Mouse (Mus musculus): ENCODE results near the gene Cntnap2.
"Not testable (repeated sequence)": the region's sequence is repeated elsewhere in the genome, so short reads cannot be mapped to it uniquely, and the experiment has no call there.

The Cntnap2 gene

DNA sequence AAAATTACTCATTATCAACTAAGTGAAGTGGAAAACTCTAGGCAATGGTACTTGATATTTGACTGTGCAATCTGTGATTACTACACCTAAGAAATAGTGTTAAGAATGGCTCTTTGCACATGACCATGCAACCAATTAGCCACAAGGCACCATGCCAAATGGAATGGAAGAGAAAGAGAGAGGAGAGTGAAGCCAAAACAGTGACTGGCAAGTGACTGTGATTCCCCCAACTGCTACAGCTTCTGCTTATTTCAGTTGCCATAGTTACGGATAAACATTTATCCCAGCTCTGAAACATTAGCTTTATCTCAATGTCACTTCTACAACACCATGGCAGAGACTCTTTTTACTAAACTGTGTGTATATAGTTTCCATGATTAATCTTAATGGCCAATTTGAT is 1303.0 kb downstream of the Cntnap2 start:
- DNase-seq, result no peak

DNA sequence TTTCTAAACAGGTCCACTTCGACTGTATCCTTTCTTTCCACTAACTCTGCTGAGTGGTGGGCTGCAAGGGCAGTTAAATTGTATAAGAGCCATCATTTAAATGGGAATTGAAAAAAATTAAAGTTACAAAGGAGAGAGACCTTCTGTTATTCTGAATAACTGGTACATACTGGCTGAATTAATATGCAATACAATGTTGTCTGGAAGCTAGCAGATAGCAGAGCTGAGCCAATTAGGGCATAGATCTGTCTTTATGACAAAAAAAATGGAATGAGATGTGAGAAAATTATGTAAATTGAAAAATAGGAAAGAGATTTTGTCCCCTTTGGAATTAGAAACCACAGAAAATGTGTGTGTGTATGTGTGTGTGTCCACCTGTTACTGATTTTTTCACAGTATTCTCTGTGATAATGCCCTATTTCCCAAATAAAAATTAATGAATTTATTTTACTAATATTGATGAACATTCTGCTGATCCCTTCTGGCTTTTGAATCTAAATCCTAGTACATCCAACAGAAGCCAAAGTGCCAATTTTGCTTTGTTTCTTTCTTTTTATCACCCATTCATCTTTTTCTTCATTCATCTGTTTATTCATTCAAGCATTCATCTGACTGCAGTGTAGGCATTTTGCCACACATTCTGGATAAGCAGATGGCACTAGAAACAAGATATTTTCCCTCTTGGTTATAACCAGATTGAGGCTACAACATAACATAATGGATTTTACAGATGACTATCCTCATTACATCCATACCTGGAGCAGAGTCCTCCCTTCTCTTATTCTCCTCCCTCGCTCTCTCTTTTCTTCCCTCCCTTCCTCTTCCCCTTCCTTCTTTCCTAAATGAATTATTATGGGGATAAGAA is 1339.8 kb downstream of the Cntnap2 start:
- DNase-seq, result no peak

DNA sequence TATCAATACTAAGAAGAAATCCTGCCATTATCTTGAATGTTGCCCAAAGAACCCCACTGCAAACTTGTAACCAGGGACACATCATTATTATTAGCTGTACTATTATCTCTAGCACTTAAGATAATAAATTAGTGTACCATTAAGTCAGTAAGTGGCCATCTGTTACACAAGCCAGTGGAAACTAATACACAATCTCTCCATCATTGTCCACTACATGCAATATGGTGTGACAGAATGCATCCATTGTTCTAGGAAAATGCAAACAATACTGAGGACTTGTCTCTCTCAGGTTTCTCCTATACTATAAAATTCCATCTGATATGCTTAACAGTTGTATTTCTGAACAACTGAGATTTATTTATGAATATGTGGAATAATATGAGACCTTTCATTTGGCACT is 1355.0 kb downstream of the Cntnap2 start:
- no peak for DNase-seq

DNA sequence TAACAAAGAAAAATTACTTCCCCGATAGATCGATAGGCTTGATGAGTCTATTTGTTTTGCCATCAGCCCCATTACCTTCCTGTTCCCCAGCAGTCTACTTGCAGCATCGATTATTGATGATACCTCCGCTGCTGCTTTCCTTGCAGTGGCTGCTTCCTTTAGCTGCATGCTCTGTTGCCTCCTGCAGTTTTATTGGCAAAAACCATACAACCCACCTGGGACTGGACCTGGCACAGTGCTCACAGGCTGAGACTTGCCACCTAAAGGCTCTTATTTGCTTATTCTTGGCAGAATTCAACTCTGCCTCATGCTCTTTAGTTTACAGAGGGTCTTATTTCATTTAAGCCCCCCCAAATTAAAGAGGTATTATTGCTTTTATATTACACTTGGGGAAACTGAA is 1355.4 kb downstream of the Cntnap2 start:
- no peak for DNase-seq

DNA sequence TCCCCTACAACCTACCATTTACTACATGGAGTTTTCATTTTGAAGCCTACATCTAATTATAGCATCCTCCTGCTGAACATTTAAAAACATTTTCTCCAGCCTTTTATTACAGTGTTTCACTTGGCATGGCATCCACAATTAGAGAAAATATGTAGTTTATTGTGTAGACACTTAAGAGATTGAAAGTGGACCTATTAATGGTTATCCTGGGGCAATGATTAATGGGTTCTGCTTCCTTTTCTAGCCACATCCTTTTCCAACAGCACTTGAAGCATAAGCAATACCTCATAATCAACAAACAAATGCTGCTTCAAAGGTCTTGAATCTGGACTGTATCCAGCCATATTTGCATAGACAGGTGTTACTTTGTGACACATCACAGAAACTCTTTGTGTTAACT is 1360.7 kb downstream of the Cntnap2 start:
- DNase-seq, result no peak

DNA sequence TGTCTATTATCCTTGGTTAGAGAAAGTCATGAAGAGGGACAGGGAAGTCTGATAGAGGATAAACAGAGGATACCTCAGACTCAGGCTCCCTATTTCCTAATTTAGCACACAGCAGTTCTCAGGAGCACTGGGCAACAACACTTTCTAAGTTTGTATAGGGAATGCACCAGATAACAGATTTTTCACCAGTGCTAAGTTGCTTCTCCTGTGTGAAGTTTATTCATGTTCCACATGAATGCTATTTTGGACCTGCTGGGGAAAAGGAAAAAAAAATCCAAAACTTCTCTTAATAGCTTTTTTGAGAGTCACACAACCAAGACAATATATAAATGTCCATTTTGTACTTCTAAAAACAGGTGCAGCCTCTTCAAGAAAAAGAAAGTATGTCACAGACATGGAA is 1361.2 kb downstream of the Cntnap2 start:
- no peak for DNase-seq

DNA sequence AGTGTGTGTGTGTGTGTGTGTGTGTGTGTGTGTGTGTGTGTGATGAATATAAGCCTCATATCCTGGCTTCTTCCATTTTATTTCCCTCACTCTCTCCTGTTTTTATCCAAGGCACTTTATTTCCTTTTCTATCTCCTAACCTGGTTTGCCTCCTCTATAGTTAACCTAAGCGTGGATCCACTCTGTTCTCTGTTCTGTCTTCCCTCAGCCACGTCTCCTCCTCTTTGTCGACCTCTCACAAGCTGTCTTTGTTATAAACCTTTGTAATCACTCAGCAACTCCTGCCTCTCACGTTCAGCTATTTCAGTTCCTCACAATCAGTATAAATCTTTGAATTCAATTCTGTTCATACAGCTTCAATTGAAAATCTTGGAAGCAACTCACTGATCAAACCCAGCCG is 1369.1 kb downstream of the Cntnap2 start:
- no peak for DNase-seq

DNA sequence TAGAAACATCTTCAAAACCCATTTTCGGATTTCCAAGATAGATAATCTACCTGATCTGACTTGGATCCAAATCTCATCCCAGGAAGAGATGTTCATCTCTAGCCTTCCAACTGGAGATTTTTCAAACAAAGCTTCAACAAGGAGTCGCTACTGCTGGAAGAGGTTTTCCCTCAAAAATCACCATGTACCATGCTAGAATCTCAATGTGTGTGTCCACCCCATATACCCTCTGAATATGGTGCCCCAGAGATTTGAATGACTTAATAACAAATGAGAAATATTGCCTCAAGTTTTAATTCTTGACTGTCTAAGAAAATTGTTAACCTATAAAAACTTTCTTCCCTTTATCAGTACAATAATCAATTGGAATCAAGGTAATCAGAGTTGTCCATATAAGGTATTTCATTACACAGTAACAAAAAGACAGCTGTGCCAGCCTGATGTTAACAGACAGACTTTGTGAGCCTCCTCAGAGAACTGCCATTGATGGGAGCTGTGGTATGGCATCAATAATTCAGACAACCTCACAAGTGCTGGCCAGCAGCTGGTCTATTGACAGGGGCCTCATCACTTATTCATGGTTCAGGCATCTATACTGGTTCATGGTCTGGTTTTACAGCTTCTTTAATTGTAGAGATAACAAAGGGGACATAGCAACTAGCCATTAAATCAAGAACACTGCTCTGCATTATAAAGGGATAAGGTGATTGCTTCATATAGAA is 1391.9 kb downstream of the Cntnap2 start:
- no peak for DNase-seq

DNA sequence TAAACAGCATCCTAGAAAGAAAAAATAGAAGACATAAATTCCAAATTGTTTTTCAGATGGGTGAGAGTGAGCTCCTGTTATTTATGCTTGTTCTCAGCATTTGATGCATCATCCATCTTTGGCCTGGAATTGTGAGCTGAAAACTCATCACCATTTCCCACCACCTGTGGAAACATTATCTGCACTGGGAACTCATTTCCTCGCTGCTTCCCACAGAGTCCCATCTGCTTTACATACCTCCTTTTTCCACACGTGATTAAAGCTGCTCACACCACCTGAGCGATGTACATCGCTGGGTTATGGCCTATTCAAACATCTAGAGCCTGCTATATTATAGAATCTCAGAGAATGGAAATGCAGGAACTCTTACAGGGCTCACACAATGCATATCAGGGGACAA is 1413.5 kb downstream of the Cntnap2 start:
- DNase-seq, result no peak

DNA sequence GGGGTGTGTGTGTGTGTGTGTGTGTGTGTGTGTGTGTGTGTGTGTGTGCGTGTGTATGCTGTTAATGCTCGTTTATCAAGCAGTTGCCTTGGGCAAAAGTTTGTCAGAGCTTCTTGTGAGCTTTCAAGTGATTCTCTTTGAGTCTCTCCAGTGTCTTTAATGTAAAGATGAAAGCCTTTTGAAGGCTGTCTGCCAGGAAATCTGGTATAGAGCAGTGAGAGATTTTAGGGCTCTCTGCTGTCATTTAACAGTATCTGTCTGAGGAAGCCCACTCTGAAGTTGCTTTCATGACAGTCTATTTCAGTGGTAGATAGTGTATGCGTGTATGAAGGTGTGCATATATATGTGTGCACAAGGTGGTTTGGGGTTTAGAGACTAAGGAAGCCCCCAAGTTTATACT is 1425.2 kb downstream of the Cntnap2 start:
- no peak for DNase-seq

DNA sequence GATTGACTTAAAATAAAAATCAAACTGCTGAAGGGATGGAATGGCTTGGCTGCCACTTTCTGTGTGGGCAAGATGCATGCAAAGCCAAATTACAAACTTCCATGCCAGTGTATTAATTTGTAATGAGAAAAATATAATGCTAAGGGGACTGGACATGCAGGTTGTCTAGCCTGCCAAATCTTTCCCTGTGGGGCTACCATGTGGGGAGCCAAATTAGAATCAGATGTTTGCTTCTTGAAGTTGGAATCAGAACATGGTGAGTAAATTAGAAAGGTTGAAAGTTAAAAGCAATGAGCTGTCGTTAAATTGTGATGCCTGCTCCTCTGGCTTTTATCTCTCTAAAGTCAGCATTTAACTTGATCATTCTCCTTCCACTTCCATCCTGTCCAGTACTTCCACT is 1443.6 kb downstream of the Cntnap2 start:
- no peak for DNase-seq

DNA sequence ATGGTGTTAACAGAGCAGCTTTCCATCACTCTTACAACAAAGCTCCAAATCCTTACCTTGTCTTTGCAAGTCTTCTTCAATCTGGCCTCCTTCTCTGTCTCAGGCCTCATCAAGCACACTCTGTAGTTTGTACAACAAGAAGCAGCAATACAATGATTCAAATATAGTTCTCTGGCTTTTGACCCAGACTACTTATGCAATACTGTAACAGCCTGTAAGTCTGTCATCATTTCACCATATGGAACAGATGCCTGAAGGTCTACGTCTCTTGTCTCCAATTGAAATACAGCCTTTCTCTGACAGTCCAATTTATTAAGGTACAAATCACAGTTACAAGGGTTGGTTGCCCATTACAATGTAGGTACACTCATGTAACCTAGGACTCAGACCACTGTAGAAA is 1453.7 kb downstream of the Cntnap2 start:
- DNase-seq, result no peak

DNA sequence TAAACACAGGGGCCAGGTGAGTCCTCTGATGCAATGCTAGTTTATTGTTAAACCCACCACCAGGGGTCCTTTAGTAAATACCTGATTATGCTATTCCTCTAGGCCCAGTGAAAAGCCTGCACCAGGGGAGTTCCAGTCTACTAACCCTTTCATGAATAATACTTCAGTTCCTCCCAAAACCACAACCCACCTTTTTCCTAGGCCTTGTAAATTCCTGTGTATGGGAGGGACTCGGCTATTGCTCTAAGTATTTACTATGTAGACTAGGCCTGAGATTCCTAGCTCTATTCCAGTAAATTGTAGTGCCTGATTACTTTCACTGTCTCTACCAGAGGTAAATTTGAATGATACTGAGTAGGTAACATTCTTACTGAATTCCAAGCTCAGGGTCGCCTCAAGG is 1478.4 kb downstream of the Cntnap2 start:
- not testable (repeated sequence) for DNase-seq

DNA sequence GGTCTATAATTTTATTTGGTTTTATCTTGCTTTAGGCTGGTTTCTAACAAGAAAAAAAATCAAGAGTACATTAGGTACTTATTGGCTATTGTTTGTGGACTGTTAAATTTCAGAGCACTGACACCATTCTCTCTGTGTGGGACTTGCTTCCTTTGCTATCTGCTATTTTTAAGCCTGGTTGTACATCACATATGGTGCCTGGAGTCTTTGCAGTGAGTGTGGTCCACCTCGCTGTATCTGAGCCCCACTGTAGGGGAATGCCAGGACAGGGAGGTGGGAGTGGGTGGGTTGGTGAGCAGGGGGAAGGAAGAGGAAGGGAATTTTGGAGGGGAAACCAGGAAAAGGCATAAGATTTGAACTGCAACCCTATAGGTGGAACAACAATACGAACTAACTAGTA is 1504.3 kb downstream of the Cntnap2 start:
- DNase-seq, result no peak

DNA sequence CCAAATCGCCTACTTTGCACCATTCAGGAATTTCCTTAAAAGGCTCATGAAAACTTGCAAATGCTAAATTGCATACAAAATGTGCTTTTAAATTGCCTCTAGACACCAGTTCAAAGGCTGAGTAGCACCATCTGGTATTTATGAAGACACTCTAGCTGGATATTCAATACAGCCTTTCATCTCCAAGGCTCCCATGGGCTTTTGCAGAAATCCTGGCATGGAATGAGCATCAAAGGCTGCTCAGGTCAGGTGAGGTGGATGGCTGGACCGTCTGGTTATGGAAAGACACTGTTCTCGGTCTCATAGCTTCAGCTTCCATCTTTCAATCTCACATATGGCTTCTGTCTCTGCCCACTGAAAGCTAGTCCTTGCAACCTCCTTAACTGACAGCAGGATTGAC is 1515.9 kb downstream of the Cntnap2 start:
- DNase-seq, result no peak

DNA sequence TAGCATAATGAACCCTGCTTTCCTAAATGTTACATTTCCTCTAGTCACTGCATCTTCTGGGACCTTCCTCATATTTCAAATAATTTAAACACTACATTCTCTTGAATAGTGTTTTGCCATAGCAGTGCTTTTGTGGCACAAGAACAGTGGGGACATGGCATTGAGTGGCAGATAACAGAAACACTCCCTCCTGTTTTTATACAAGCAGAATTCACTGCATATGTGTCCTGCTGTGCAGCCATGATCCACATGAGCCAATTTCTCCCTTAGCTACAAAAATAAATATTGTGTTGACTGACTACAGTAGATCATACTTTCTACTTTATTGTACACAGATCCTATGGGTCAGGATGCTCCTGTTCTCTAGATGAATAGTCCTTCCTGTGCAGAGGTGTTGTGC is 1553.2 kb downstream of the Cntnap2 start:
- DNase-seq, result no peak

DNA sequence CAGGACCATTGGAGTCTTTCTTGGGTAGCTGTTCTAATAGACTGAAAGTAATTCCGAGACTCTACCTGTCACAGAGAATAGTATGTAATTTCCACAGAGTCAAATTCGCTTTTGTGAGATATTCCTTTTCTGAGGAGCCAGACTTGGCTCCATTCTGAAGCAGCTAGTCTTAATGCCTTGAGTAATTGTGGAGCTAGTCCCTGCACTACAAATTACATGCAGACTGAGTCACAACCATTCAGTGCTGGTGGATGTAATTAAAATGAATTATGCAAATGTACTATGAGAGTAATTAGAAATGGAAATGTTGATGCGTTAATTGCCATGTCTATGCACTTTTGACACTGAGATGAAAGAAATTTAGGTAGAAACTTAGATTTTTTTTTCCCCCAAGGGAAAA is 1553.7 kb downstream of the Cntnap2 start:
- DNase-seq, result no peak

DNA sequence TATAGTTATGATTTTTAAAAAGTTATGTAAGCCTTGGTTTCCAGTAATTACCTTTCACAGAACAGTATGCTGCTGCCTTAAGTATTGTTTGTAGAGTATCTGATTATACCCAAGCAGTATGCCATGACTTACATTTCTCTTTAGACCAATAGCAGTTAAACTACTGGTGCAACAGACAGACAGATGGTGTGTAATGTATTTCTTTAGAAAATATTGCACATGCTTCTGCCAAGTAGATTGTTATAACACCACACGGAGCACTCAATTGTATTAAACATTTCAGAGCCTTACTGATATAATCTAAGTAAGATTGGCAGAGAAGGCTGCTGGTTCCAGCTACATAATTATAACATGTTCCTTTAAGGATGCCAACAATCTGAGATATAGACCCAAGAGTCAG is 1609.9 kb downstream of the Cntnap2 start:
- DNase-seq, result no peak

DNA sequence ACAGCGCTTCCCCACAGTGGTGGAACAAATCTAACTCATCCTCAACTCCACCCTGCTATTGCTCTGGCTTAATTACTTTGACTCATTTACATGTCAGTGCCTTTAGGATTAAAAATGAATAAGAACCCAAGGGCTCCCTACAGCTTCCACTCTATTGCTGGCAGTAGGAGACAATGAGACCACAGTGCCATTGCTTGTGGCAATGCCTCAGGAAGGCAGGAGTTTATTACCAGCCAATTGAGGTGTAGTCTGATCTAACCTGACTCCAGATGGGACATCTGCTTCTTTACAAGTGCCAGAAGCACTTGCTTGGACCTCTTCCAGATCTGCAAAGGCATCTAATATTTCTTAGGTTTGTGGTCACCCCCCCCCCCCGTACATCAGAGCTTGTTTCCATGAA is 1615.9 kb downstream of the Cntnap2 start:
- DNase-seq, result no peak

DNA sequence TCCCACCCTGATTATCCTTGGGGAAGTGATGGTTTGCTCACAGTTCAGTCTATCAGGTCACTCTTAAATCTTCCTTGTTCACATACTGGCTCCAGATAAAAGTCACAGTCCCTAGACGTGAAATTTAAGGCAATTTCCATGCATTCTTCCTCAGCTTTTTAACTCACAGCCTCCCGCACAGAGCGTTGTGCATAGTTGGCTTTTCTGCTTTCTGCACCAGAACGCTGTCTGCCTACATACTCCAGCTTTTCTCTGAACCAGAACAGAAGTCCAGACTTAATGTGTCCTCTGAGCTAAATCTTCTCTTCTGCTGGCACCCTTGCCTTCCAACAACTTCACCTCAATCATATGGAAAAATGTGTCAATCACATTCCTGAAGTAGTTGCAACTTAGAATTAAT is 1616.5 kb downstream of the Cntnap2 start:
- no peak for DNase-seq

DNA sequence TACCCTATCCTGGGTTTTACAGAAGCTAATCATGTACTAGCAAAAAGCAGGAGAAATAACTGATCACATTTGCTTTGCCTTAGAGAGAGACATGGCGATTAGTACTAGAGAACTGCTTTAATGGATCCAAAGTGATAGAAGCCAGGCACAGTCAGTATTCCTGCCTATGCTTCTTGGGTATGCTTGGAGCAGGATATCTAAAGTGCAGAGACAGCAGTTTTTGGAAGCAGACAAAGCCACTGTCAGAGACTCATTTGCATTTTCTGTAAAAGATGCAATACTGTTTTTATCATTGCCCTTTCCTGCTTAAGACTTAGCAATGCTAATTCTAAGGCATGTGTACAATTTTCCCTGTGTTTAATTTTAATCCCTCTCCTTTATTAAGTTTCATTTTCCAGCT is 1637.0 kb downstream of the Cntnap2 start:
- no peak for DNase-seq

DNA sequence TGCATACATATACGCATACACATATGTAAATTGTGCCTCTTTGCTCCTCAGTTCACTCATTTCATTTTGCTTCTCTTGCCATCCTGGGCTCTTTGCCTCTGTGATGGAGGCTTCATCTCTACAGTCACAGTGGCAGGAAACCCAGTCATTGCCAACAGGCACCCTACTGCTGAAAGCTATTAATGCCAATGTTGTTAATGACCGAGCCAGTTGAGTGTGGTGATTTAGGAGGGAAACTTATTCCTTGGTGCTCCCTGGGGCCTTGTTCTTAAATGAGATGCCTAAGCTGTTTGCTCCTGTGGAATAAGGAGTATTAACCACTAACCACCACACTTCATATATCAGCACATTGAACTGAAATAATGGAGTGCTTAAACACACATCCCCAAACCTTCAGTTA is 1640.2 kb downstream of the Cntnap2 start:
- no peak for DNase-seq

DNA sequence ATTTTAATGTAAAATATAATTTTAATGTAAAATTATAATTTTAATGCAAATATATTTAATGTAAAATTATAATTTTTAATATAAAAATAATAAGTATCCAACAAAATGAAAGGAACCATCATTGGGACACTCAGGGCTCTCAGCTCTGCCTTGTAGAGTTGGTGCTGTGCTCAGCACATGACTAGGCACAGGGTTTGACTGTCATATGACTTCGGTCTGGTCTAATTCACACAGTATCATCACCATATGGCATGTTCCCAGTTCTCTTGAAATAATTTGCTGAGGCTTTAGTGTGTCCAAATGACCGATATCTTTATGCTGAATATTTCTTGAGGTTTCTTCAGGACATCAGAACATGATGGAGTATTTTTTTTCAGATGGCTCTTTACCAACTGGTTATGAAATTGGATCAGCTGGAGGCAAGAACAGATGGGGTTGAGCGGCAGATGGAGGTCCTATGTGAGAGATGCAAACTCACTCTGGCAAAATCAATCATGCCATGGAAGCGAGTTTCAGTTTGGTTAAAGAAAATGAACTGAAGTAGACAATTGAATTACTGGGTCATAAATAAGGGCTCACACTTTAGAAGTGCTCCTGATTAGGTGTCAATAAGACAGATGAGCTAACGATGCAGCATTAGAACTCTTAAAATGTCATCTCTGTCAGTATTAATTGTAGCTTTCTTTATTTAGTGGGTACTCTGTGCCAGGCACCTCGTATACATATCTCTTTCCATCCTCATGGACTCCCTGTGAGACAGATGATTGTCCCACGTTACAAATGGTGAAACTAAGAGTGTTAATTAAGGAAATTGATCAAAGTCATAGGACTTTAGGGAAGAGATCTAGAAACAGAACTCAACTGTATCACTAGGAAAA is 1645.4 kb downstream of the Cntnap2 start:
- DNase-seq, result no peak

DNA sequence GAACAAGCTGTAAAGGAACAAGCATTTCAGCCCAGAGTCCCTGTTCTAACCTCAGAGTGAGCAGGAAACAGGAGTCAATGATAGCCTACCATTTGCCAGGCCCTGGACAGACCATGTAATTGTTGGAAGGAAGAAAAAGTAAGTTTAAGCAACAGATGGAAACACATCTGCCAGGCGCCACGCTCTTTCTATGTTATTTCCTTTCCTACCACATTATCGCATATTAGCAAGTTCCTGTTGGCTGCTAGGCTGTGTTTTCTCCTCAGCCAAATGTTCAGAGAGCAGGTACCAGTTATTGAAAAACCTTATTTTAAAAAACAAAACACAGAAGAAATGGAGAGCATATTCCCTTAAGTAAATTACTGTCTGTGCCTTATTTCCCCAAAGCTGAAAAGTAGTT is 1646.8 kb downstream of the Cntnap2 start:
- no peak for DNase-seq

Measured in kidney, adult 11 months (tissue).